Mouse (Mus musculus) fat pad, adult 2 months (tissue): ENCODE measurements around the gene Pfkfb4.

ENCODE experiments used
- DNase-seq: peaks from one replicate; pipeline ENCODE4 v3.0.0-alpha.2; 2011; ENCODE audit warnings: low read depth, low spot score; ENCODE audit errors: extremely low read depth

Gene Pfkfb4

GRCm38 (mm10) chr9:109031686-109032085 is 40.1 kb downstream of the Pfkfb4 start:
- no peak for DNase-seq

- DNase-seq = no peak
These were observed 40.9 kb downstream of the Pfkfb4 start for GRCm38 (mm10) chr9:109032435-109032834.

GRCm38 (mm10) chr9:109038086-109038895 is 46.7 kb downstream of the Pfkfb4 start, which contains the start of gene Shisa5:
Gene Shisa5 (plus strand): TSS chr9:109038565.
- DNase-seq = no peak

- DNase-seq = no peak
These were observed 47.4 kb downstream of the Pfkfb4 start for GRCm38 (mm10) chr9:109038901-109039364.

GRCm38 (mm10) chr9:109039681-109040080 is 48.1 kb downstream of the Pfkfb4 start:
- no peak for DNase-seq

- DNase-seq = no peak
These were observed 48.6 kb downstream of the Pfkfb4 start for GRCm38 (mm10) chr9:109040216-109040615.

GRCm38 (mm10) chr9:109040906-109041305 is 49.3 kb downstream of the Pfkfb4 start:
- no peak for DNase-seq

- no peak for DNase-seq
These were observed 49.8 kb downstream of the Pfkfb4 start for GRCm38 (mm10) chr9:109041351-109041750.

GRCm38 (mm10) chr9:109046306-109046705 is 54.7 kb downstream of the Pfkfb4 start:
- DNase-seq = no peak

GRCm38 (mm10) chr9:109049316-109049715 is 57.7 kb downstream of the Pfkfb4 start:
- no peak for DNase-seq

GRCm38 (mm10) chr9:109049996-109050673 is 58.6 kb downstream of the Pfkfb4 start:
- no peak for DNase-seq

- no peak for DNase-seq
These were observed 59.1 kb downstream of the Pfkfb4 start for GRCm38 (mm10) chr9:109050674-109050997.

- no peak for DNase-seq
These were observed 59.5 kb downstream of the Pfkfb4 start for GRCm38 (mm10) chr9:109051011-109051501.

GRCm38 (mm10) chr9:109051651-109052489 is 60.3 kb downstream of the Pfkfb4 start:
- DNase-seq = no peak

GRCm38 (mm10) chr9:109052490-109053260 is 61.1 kb downstream of the Pfkfb4 start:
- no peak for DNase-seq

GRCm38 (mm10) chr9:109053366-109053765 is 61.8 kb downstream of the Pfkfb4 start:
- no peak for DNase-seq

- DNase-seq = no peak
These were observed 62.3 kb downstream of the Pfkfb4 start for GRCm38 (mm10) chr9:109053851-109054250.

GRCm38 (mm10) chr9:109054712-109055111 is 63.1 kb downstream of the Pfkfb4 start:
- DNase-seq = peak; percentile 49

- DNase-seq = no peak
These were observed 63.9 kb downstream of the Pfkfb4 start for GRCm38 (mm10) chr9:109055271-109056030.
